Mouse (Mus musculus) lung, postnatal 0 days (tissue): ENCODE results near the gene Vps18.

Source experiments
- CTCF ChIP-seq: IDR thresholded peaks from 2 replicates; pipeline ENCODE4 v1.5.1; 2016; ENCODE audit warnings: antibody characterized with exemption, mild to moderate bottlenecking
- EP300 ChIP-seq: IDR thresholded peaks from 2 replicates; pipeline ENCODE4 v1.6.1; 2016; ENCODE audit warnings: antibody characterized with exemption, mild to moderate bottlenecking, control low read depth

- TF ChIP-seq CTCF (no peak), EP300 (no peak)
Measured at GRCm38 (mm10) chr2:119323866-119324575, 35.5 kb downstream of the Vps18 start.
